Mouse (Mus musculus): ENCODE measurements around the gene Hoxa4.

DNA sequence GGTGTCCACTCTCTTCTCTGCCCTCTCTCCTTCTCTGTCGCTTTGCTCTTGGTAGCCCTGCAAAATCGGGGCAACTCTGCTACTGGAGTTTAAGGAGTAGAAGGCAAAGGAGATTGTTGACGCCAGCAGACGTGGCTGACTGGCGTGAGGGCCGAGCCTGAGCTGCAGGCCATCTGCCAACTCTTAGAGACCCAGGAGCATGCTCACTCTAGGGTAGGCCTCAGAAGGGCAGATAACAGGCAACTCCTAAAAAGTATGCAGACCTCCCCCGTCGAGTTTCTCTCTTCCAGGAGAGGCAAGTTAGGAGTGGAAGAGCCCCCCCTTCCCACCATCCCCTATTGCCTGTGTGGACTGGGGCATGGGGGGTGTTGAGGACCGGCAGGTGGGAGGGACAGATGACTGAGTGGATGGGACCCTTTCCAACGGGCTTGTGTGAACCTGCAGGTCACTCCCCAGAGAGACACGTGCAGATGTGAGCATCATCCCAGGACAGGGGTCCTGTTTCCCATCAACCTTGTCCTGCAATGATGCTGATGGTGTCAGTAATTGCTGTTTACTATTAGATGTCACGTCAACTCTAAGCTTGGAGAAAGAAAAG is 32.3 kb downstream of the Hoxa4 start:
- TF ChIP-seq MAFK (IDR thresholded peaks at IDR 0.05; ENCODE audit: insufficient read depth, low read depth, low read length) (no peak), ZNF384 (IDR thresholded peaks at IDR 0.05; ENCODE audit: low read depth, low read length) (no peak)
